Mouse (Mus musculus): Measurements from ENCODE around the gene Rps2.
"Not testable (repeated sequence)": the region's sequence is repeated elsewhere in the genome, so short reads cannot be mapped to it uniquely, and the experiment has no call there.

Gene Rps2

GRCm38 (mm10) chr17:24705821-24706220, 12.1 kb upstream of the Rps2 start:
- DNase-seq (ENCODE audit: low spot score in 2 of 2): no peak

- peak; percentile 95 to 98 for DNase-seq (ENCODE audit: low spot score in 2 of 2)
Measured at GRCm38 (mm10) chr17:24706982-24707800, 10.7 kb upstream of the Rps2 start, which contains the start of gene Tbl3. Gene Tbl3 (minus strand): TSS chr17:24707660.

GRCm38 (mm10) chr17:24707801-24708425, 10.0 kb upstream of the Rps2 start:
- DNase-seq (ENCODE audit: low spot score in 2 of 2): no peak

GRCm38 (mm10) chr17:24708646-24709045, 9.3 kb upstream of the Rps2 start:
- DNase-seq (ENCODE audit: low spot score in 2 of 2): no peak

GRCm38 (mm10) chr17:24715556-24715955, 2.4 kb upstream of the Rps2 start:
- no peak for DNase-seq (ENCODE audit: low spot score in 2 of 2)

GRCm38 (mm10) chr17:24716166-24716682, 1.7 kb upstream of the Rps2 start:
- DNase-seq (ENCODE audit: low spot score in 2 of 2): no peak

GRCm38 (mm10) chr17:24718938-24719337, 1.0 kb downstream of the Rps2 start:
- DNase-seq (ENCODE audit: low spot score in 2 of 2): not testable (repeated sequence)

GRCm38 (mm10) chr17:24719494-24720222, 1.7 kb downstream of the Rps2 start:
- DNase-seq (ENCODE audit: low spot score in 2 of 2): peak; percentile 99

GRCm38 (mm10) chr17:24720616-24721015, 2.7 kb downstream of the Rps2 start:
- not testable (repeated sequence) for DNase-seq (ENCODE audit: low spot score in 2 of 2)

GRCm38 (mm10) chr17:24721383-24721955, 3.6 kb downstream of the Rps2 start:
- not testable (repeated sequence) for DNase-seq (ENCODE audit: low spot score in 2 of 2)

- DNase-seq (ENCODE audit: low spot score in 2 of 2): no peak
Measured at GRCm38 (mm10) chr17:24722220-24722924, 4.5 kb downstream of the Rps2 start.

GRCm38 (mm10) chr17:24723122-24723880, 5.4 kb downstream of the Rps2 start:
- no peak for DNase-seq (ENCODE audit: low spot score in 2 of 2)

- DNase-seq (ENCODE audit: low spot score in 2 of 2): no peak
Measured at GRCm38 (mm10) chr17:24723881-24724180, 5.9 kb downstream of the Rps2 start.

GRCm38 (mm10) chr17:24724184-24724583, 6.3 kb downstream of the Rps2 start, which contains the start of gene Ndufb10:
Gene Ndufb10 (minus strand): TSS chr17:24724478.
- DNase-seq (ENCODE audit: low spot score in 2 of 2): peak; percentile 93 to 96

GRCm38 (mm10) chr17:24725637-24726390, 7.9 kb downstream of the Rps2 start:
- DNase-seq (ENCODE audit: low spot score in 2 of 2): no peak

- no peak for DNase-seq (ENCODE audit: low spot score in 2 of 2)
Measured at GRCm38 (mm10) chr17:24727618-24728017, 9.7 kb downstream of the Rps2 start, which contains the start of gene Rpl3l. Gene Rpl3l (plus strand): TSS chr17:24727820.

GRCm38 (mm10) chr17:24728184-24728583, 10.3 kb downstream of the Rps2 start:
- DNase-seq (ENCODE audit: low spot score in 2 of 2): no peak

- no peak for DNase-seq (ENCODE audit: low spot score in 2 of 2)
Measured at GRCm38 (mm10) chr17:24729067-24729466, 11.2 kb downstream of the Rps2 start.

GRCm38 (mm10) chr17:24730787-24731186, 12.9 kb downstream of the Rps2 start:
- no peak for DNase-seq (ENCODE audit: low spot score in 2 of 2)

Data from frontal cortex, postnatal 36 days (tissue).